Mouse (Mus musculus) limb, embryonic 14.5 days (tissue): ENCODE measurements around the gene Wfdc13. TPM values are rescaled to one million over a fixed set of nuclear protein-coding genes. Genes with fewer than 3 reads are reported as not detected.

ENCODE experiments used
- ATAC-seq: fragments of 200-750 bp; cut with Nextera tagmentation; 2 replicates; pipeline ENCODE4 v1.8.0; 2017; ENCODE audit warnings: low read depth, moderate number of reproducible peaks, moderate TSS enrichment; ENCODE audit not compliant: low FRiP score
- DNase-seq: peaks from one replicate; pipeline ENCODE4 v3.0.0-alpha.2; 2015; ENCODE audit warnings: low spot score
- H3K27ac ChIP-seq: fragments of 300-500 bp; sonication (generic); replicated peaks from 2 replicates; pipeline ENCODE4 v1.5.1; 2014; ENCODE audit warnings: low read depth, mild to moderate bottlenecking, low read length, moderate library complexity, mixed read lengths
- H3K27me3 ChIP-seq: fragments of 300-500 bp; sonication (generic); 2 replicates; pipeline ENCODE4 v1.6.1; 2014; ENCODE audit warnings: low read length, mixed read lengths; ENCODE audit not compliant: control insufficient read depth, insufficient read depth
- H3K36me3 ChIP-seq: fragments of 300-500 bp; sonication (generic); 2 replicates; pipeline ENCODE4 v1.6.1; 2014; ENCODE audit warnings: mild to moderate bottlenecking, low read length, moderate library complexity, mixed read lengths; ENCODE audit not compliant: control insufficient read depth, insufficient read depth
- H3K4me1 ChIP-seq: fragments of 300-500 bp; sonication (generic); 2 replicates; pipeline ENCODE4 v1.6.1; 2014; ENCODE audit warnings: antibody characterized with exemption, low read length, mixed read lengths; ENCODE audit not compliant: control insufficient read depth, insufficient read depth
- H3K4me2 ChIP-seq: fragments of 300-500 bp; sonication (generic); replicated peaks from 2 replicates; pipeline ENCODE4 v1.6.1; 2014; ENCODE audit warnings: low read depth, mild to moderate bottlenecking, low read length, moderate library complexity; ENCODE audit not compliant: severe bottlenecking
- H3K4me3 ChIP-seq: fragments of 300-500 bp; sonication (generic); replicated peaks from 2 replicates; pipeline ENCODE4 v1.5.1; 2014; ENCODE audit warnings: low read length
- H3K9ac ChIP-seq: fragments of 300-500 bp; sonication (generic); 2 replicates; pipeline ENCODE4 v1.6.1; 2014; ENCODE audit warnings: mild to moderate bottlenecking, low read depth, low read length, moderate library complexity; ENCODE audit not compliant: severe bottlenecking
- H3K9me3 ChIP-seq: fragments of 300-500 bp; sonication (generic); 2 replicates; pipeline ENCODE4 v1.6.1; 2016; ENCODE audit warnings: low read length; ENCODE audit not compliant: control insufficient read depth
- POLR2A ChIP-seq: fragments of 200-500 bp; IDR thresholded peaks from 2 replicates; pipeline ENCODE4 v1.8.0; 2012; ENCODE audit warnings: inconsistent platforms, mild to moderate bottlenecking, moderate library complexity, borderline replicate concordance; ENCODE audit not compliant: insufficient read depth, insufficient read length; ENCODE audit errors: extremely low read depth
- WGBS: fragments of 180-500 bp; shearing (Covaris S2); extraction: QIAGEN DNeasy Blood & Tissue Kit; methylation state at CpG from one replicate; pipeline ENCODE4 v1.1.7; 2014; 5-methylcytosine and 5-hydroxymethylcytosine counted together
- polyA plus RNA-seq, 2 experiments: library from polyadenylated mRNA; depleted of rRNA in 1 of 2; stranded (reverse) in 1 of 2; unstranded in 1 of 2; fragments of >200 nt; fragmentation: Nextera tagmentation in 1 of 2; extraction: Ambion mirVana in 1 of 2; gene quantifications; 2 replicates each; pipeline versions ENCODE4 v1.2.1 to v1.2.3; 2012 to 2014

The Wfdc13 gene
- polyA plus RNA-seq, 2 experiments = 0.08 to 0.18 TPM

GRCm38 (mm10) chr2:164676103-164676502 lies 8.8 kb upstream of the Wfdc13 start:
- Histone ChIP-seq H3K4me2 (no peak overlapping the region), H3K27ac (no peak overlapping the region), H3K4me1 (no peaks in the 10 kb centered on the region), H3K9ac (no peak overlapping the region), H3K4me3 (no peak overlapping the region), H3K27me3 (no peaks in the 10 kb centered on the region), H3K36me3 (no peaks in the 10 kb centered on the region), H3K9me3 (no peaks in the 10 kb centered on the region)
- WGBS = 75% methylated on average over 7 of the region's 7 CpGs
- ATAC-seq (no peak), DNase-seq (no peak)
- no peak for TF ChIP-seq POLR2A

DNA sequence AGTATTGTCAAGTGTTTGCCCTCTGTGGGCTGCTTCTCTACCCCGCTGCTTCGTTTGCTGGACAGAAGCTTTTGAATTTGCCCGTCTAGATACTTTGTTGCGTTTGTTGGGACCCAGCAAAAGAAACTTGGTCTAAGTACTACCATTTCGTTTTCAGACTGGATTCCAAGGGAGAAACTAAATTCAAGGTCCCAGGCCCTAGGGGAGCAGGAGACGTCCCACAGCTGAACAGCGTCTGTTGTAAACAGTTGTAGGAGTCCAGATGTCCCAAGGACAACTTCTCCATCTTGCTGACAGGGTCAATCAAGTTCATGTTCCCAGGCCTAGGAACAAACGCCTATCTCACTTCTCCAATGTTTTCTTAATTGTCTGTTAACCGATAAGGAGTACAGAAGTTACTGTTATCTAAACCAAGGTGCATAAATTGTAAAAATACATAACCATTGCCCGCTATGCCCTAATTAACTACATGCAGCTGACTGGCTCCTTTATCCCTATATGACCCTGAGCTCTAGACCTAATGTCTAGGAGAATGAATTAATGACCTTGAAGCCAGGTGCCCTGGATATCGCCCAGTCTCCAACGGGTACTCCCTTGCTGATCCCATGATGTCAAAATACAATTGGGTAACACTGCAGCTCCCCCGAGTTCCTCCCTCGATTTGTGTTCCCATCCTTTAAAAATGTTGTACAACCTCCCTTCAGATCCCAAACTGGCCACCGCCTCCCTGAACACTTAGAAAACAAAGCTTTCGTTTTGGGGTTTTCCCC lies 7.8 kb upstream of the Wfdc13 start:
- ATAC-seq (no peak), DNase-seq (no peak)
- no peaks in the 10 kb centered on the region for H3K9me3 ChIP-seq
- no peak overlapping the region for H3K27ac ChIP-seq
- no peaks in the 10 kb centered on the region for H3K36me3 ChIP-seq
- H3K4me2 ChIP-seq = no peak overlapping the region
- no peaks in the 10 kb centered on the region for H3K4me1 ChIP-seq
- no peak overlapping the region for H3K9ac ChIP-seq
- H3K27me3 ChIP-seq = no peaks in the 10 kb centered on the region
- 82% methylated on average over 16 of the region's 16 CpGs for WGBS
- H3K4me3 ChIP-seq = no peak overlapping the region
- TF ChIP-seq POLR2A = no peak

DNA sequence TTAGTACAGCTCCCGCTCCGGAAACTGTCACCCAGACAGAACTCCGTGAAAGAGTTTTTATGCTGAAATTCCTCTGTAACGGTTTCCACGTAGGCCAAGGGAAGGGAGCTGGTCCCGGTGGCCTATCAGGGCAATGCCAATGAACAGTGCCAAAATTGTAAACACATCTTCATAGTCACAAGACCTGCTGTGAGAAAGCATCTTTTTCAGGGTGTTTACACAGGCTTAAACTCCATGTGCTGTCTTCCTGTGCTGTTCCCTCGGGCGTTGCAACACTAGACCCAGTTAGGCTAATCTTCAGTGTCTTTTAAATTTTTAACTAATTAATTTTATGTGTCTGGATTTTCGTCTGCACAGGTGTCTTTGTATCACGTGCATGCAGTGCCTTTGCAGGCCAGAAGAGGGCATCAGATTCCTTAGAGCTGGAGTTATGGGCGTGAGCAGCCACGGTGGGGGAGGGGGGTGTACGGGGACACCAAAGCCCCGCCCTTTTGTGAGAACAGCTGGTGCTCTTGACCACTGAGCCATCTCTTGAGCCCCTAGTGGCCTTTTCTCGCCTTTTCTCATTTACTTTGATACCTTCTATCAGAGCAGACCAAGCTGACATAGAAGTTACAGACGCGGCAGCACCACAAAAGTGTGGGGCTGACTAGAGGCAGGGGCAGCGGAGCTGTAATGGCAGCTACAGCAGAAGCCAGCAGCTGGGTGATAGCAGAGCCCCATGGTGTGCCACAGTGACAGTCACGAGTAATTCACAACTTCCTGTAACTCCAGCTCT lies 5.9 kb upstream of the Wfdc13 start:
- TF ChIP-seq POLR2A = no peak
- DNase-seq (peak; percentile 71), ATAC-seq (peak; percentile 63; the same call in 1 of the 2 replicates)
- 15% methylated on average over 19 of the region's 19 CpGs for WGBS
- Histone ChIP-seq H3K4me2 (peak overlapping the region; percentile 47), H3K9me3 (no peaks in the 10 kb centered on the region), H3K36me3 (no peaks in the 10 kb centered on the region), H3K27me3 (no peaks in the 10 kb centered on the region), H3K4me3 (peak overlapping the region; percentile 29), H3K4me1 (no peaks in the 10 kb centered on the region), H3K27ac (no peak overlapping the region), H3K9ac (0 out of 2 replicates have a peak overlapping the region, but pooled peaks have one; percentile 25)

DNA sequence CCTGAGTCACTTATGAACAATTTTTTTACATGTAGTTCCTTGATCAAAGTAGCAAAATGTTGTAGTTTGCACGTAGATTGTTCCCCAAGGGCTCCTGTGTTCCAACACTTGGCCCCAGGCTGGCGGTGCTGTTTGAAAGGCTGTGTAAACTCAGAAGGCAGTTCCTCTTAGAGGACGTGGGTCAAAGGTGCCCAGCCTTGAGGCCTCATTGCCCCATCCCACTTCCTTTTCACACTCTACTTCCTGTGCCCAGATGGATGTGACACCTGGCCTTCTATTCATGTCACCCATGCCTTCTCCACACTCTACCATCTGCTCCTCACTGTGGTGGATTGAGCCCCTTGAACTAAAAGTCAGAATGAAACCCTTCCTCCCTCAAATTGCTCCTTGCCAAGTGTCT lies 5.0 kb upstream of the Wfdc13 start:
- H3K4me2 ChIP-seq = no peak overlapping the region
- no peak for DNase-seq

GRCm38 (mm10) chr2:164698201-164698600 lies 13.3 kb downstream of the Wfdc13 start, which contains the start of gene Spint4:
Gene Spint4, plus strand, starts transcription at chr2:164698501.
- no peak for TF ChIP-seq POLR2A
- no peak within 1 kb of the TSS for H3K9ac ChIP-seq
- no peaks in the 10 kb centered on the region for H3K9me3 ChIP-seq
- H3K4me3 ChIP-seq = no peak within 1 kb of the TSS
- H3K4me2 ChIP-seq = no peak within 1 kb of the TSS
- DNase-seq (no peak), ATAC-seq (no peak)
- no peaks in the 10 kb centered on the region for H3K27me3 ChIP-seq
- H3K27ac ChIP-seq = no peak within 1 kb of the TSS
- H3K36me3 ChIP-seq = no peaks in the 10 kb centered on the region
- no peaks in the 10 kb centered on the region for H3K4me1 ChIP-seq
- WGBS = 83% methylated on average over 4 of the region's 4 CpGs

More for the DNA sequence above, 5.0 kb upstream of the Wfdc13 start:
- H3K9me3 ChIP-seq = no peaks in the 10 kb centered on the region
- no peak for ATAC-seq
- no peaks in the 10 kb centered on the region for H3K4me1 ChIP-seq
- WGBS = 34% methylated on average over 3 of the region's 3 CpGs
- H3K9ac ChIP-seq = no peak overlapping the region
- no peaks in the 10 kb centered on the region for H3K36me3 ChIP-seq
- H3K27me3 ChIP-seq = no peaks in the 10 kb centered on the region
- no peak overlapping the region for H3K27ac ChIP-seq
- no peak overlapping the region for H3K4me3 ChIP-seq
- TF ChIP-seq POLR2A = no peak
